Mouse (Mus musculus) MN1 (cell line): ENCODE results near the gene Serpinb9g.
"Not testable (repeated sequence)": the region's sequence is repeated elsewhere in the genome, so short reads cannot be mapped to it uniquely, and the experiment has no call there.

Experiments used
- DNase-seq: peaks from one replicate; pipeline ENCODE4 v3.0.0-alpha.2; 2016; ENCODE audit warnings: low spot score

The Serpinb9g gene

DNA sequence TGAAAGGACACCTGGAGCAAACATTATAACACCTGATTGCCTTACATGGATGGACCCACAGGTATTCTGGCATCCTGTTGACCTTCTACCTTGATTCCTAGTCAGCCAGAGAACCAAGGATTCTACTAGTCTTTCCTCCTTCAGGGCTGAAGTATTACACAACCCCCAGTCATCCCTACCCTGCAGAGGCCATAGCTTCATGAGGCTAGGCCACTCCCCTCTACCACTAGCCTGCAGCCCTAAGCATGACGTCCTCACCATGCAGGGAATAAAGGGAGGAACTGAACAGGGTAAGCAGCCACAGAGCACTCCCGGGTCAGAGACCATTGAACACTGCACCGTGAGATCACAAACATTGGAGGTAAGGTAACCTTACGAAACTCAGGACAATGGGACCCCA lies at the start of gene Serpinb9g:
Gene Serpinb9g (plus strand): TSS at position 301 of the 400 bp plus-strand sequence.
- not testable (repeated sequence) for DNase-seq

GRCm38 (mm10) chr13:33483872-33484271 lies 718 bp upstream of the Serpinb9g start:
- DNase-seq: not testable (repeated sequence)

DNA sequence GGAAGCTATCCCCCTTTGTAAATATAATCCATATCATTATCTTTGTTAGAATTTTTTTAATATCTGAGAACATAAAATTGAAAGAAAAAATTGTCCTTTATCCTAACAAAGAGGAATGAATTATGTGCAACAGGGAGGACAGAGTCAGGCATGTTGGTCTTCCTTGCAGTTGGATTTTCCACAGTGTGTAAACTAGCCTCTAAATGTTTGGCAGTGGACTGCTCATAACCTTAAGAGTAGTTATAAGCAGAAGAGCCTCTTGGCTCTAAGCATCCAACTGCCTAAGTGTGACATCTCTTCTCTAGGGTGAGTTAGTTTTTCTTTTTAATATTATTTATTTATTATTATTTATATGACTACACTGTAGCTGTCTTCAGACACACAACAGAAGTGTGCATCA lies 40.0 kb downstream of the Serpinb9g start:
- no peak for DNase-seq

- DNase-seq: no peak
Measured at GRCm38 (mm10) chr13:33532814-33533213, 48.2 kb downstream of the Serpinb9g start.
